Mouse (Mus musculus): Measurements from ENCODE around the gene Mob1a. TPM values are rescaled to one million over a fixed set of nuclear protein-coding genes. Genes with fewer than 3 reads are reported as not detected.
"Not testable (repeated sequence)": the region's sequence is repeated elsewhere in the genome, so short reads cannot be mapped to it uniquely, and the experiment has no call there.

The Mob1a gene
- total and polyA plus RNA-seq, 3 experiments: 57.0 to 120 (median 74.7) TPM

- Histone ChIP-seq H3K4me3 (ENCODE audit: control insufficient read depth in 1 of 2, insufficient read depth in 1 of 2, low read depth in 2 of 2, low read length in 2 of 2) (no peak overlapping the region), H3K79me2 (ENCODE audit: control insufficient read depth, insufficient read depth, low read length, poor library complexity) (no peaks in the 10 kb centered on the region), H3K27me3 (ENCODE audit: control insufficient read depth in 1 of 2, insufficient read depth in 2 of 2, low read length in 2 of 2) (no peaks in the 10 kb centered on the region), H3K9me3 (replicated peaks; ENCODE audit: insufficient read depth, low read length) (no peaks in the 10 kb centered on the region), H3K27ac (ENCODE audit: control insufficient read depth, low read depth, low read length) (no peak overlapping the region), H3K9ac (ENCODE audit: control insufficient read depth, low read depth, low read length, poor library complexity, severe bottlenecking) (no peak overlapping the region), H3K36me3 (ENCODE audit: control insufficient read depth in 1 of 2, insufficient read depth in 2 of 2, low read length in 2 of 2) (peaks cover 5 to 30% of the 10 kb centered on the region in 2 experiments), H3K4me1 (ENCODE audit: control insufficient read depth in 1 of 2, insufficient read depth in 2 of 2, low read length in 2 of 2) (peaks cover 4% of the 10 kb centered on the region in 2 experiments; a peak in 3 of 4 replicates)
- DNase-seq (ENCODE audit: low read depth, low spot score): no peak
- no peak for TF ChIP-seq MXI1 (IDR thresholded peaks at IDR 0.05; ENCODE audit: low read depth, low read length)
- TF ChIP-seq TAL1 (IDR thresholded peaks at IDR 0.05; ENCODE audit: low read length): no peak
- TF ChIP-seq NRF1 (IDR thresholded peaks at IDR 0.05; ENCODE audit: insufficient read depth, low read depth, low read length, poor library complexity, severe bottlenecking): no peak
- no peak for TF ChIP-seq UBTF (IDR thresholded peaks at IDR 0.05; ENCODE audit: borderline replicate concordance, insufficient read depth, low read depth, low read length)
- TF ChIP-seq HCFC1 (IDR thresholded peaks at IDR 0.05; ENCODE audit: low read depth, low read length): no peak
- no peak for TF ChIP-seq POLR2AphosphoS2 (IDR thresholded peaks at IDR 0.05; ENCODE audit: low read length)
- TF ChIP-seq RCOR1 (IDR thresholded peaks at IDR 0.05; ENCODE audit: low read depth, low read length): no peak
- no peak for TF ChIP-seq ETS1 (IDR thresholded peaks at IDR 0.05; ENCODE audit: low read depth, low read length)
- no peak for TF ChIP-seq USF1 (IDR thresholded peaks at IDR 0.05; ENCODE audit: low read depth, low read length)
- no peak for TF ChIP-seq ZMIZ1 (IDR thresholded peaks at IDR 0.05; ENCODE audit: low read depth, low read length)
- no peak for TF ChIP-seq JUND (IDR thresholded peaks at IDR 0.05; ENCODE audit: low read depth, low read length)
- no peak for TF ChIP-seq CTCF (IDR thresholded peaks at IDR 0.05 in 2 of 3, conservative IDR thresholded peaks at IDR 0.05 in 1 of 3; ENCODE audit: control insufficient read depth in 1 of 3, insufficient read depth in 1 of 3, low read depth in 2 of 3, low read length in 3 of 3, poor library complexity in 1 of 3, severe bottlenecking in 1 of 3)
- no peak for TF ChIP-seq EP300 (IDR thresholded peaks at IDR 0.05; ENCODE audit: low read depth in 1 of 2, low read length in 2 of 2)
Observed at GRCm38 (mm10) chr6:83342957-83343356, 17.1 kb downstream of the Mob1a start.

GRCm38 (mm10) chr6:83345285-83345684, 19.5 kb downstream of the Mob1a start:
- not testable (repeated sequence) for H3K27ac ChIP-seq (ENCODE audit: control insufficient read depth, low read depth, low read length); H3K27me3 ChIP-seq (ENCODE audit: control insufficient read depth in 1 of 2, insufficient read depth in 2 of 2, low read length in 2 of 2); H3K9ac ChIP-seq (ENCODE audit: control insufficient read depth, low read depth, low read length, poor library complexity, severe bottlenecking); DNase-seq (ENCODE audit: low read depth, low spot score); H3K9me3 ChIP-seq (replicated peaks; ENCODE audit: insufficient read depth, low read length); H3K4me3 ChIP-seq (ENCODE audit: control insufficient read depth in 1 of 2, insufficient read depth in 1 of 2, low read depth in 2 of 2, low read length in 2 of 2)
- Histone ChIP-seq H3K79me2 (ENCODE audit: control insufficient read depth, insufficient read depth, low read length, poor library complexity) (peaks cover 10% of the 10 kb centered on the region), H3K4me1 (ENCODE audit: control insufficient read depth in 1 of 2, insufficient read depth in 2 of 2, low read length in 2 of 2) (peaks cover 6 to 10% of the 10 kb centered on the region in 2 experiments), H3K36me3 (ENCODE audit: control insufficient read depth in 1 of 2, insufficient read depth in 2 of 2, low read length in 2 of 2) (peaks cover 10 to 18% of the 10 kb centered on the region in 2 experiments)

- Histone ChIP-seq H3K4me3 (ENCODE audit: control insufficient read depth in 1 of 2, insufficient read depth in 1 of 2, low read depth in 2 of 2, low read length in 2 of 2) (no peak overlapping the region), H3K36me3 (ENCODE audit: control insufficient read depth in 1 of 2, insufficient read depth in 2 of 2, low read length in 2 of 2) (peaks cover 5 to 32% of the 10 kb centered on the region in 2 experiments), H3K27ac (ENCODE audit: control insufficient read depth, low read depth, low read length) (no peak overlapping the region)
Observed at GRCm38 (mm10) chr6:83347916-83348315, 22.1 kb downstream of the Mob1a start.

More at GRCm38 (mm10) chr6:83347916-83348315, 22.1 kb downstream of the Mob1a start:
- H3K9me3 ChIP-seq (replicated peaks; ENCODE audit: insufficient read depth, low read length): no peaks in the 10 kb centered on the region
- peaks cover 16% of the 10 kb centered on the region for H3K79me2 ChIP-seq (ENCODE audit: control insufficient read depth, insufficient read depth, low read length, poor library complexity)
- TF ChIP-seq USF1 (IDR thresholded peaks at IDR 0.05; ENCODE audit: low read depth, low read length) (peak; percentile 78), ZC3H11A (IDR thresholded peaks at IDR 0.05; ENCODE audit: low read depth, low read length) (no peak)
- peak; percentile 60 for DNase-seq (ENCODE audit: low read depth, low spot score)
- H3K27me3 ChIP-seq (ENCODE audit: control insufficient read depth in 1 of 2, insufficient read depth in 2 of 2, low read length in 2 of 2): no peaks in the 10 kb centered on the region
- H3K4me1 ChIP-seq (ENCODE audit: control insufficient read depth in 1 of 2, insufficient read depth in 2 of 2, low read length in 2 of 2): peaks cover 17 to 33% of the 10 kb centered on the region in 2 experiments
- no peak overlapping the region for H3K9ac ChIP-seq (ENCODE audit: control insufficient read depth, low read depth, low read length, poor library complexity, severe bottlenecking)

Data from MEL (cell line).